Mouse (Mus musculus) C2C12 (cell line): ENCODE data around the gene Slc31a1. TPM values are rescaled to one million over a fixed set of nuclear protein-coding genes. Genes with fewer than 3 reads are reported as not detected.

Experiments used
- H3K27me3 ChIP-seq: one replicate; pipeline ENCODE4 v1.6.1; 2011; ENCODE audit not compliant: control insufficient read depth, insufficient read depth, insufficient read length
- H3K36me3 ChIP-seq: one replicate; pipeline ENCODE4 v1.6.1; 2011; ENCODE audit not compliant: control insufficient read depth, insufficient read depth
- H3K4me3 ChIP-seq: one replicate; pipeline ENCODE4 v1.5.1; 2011; ENCODE audit warnings: mild to moderate bottlenecking, control low read depth; ENCODE audit not compliant: poor library complexity, insufficient read depth, severe bottlenecking
- H3K79me2 ChIP-seq: one replicate; pipeline ENCODE4 v1.6.1; 2011; ENCODE audit not compliant: control insufficient read depth, insufficient read depth
- H3K79me3 ChIP-seq: one replicate; pipeline ENCODE4 v1.6.1; 2011; ENCODE audit warnings: low read depth, control low read depth
- H3ac ChIP-seq: one replicate; pipeline ENCODE3; 2011; ENCODE audit warnings: low read depth; ENCODE audit not compliant: control insufficient read depth, insufficient read length
- CEBPB ChIP-seq: IDR thresholded peaks from one replicate; pipeline ENCODE4 v1.6.1; 2011; ENCODE audit warnings: low read depth, mild to moderate bottlenecking, control low read depth, moderate library complexity
- CTCF ChIP-seq: IDR thresholded peaks from one replicate; pipeline ENCODE4 v1.5.1; 2011; ENCODE audit not compliant: control insufficient read depth, insufficient read depth, insufficient read length
- FOSL1 ChIP-seq: IDR thresholded peaks from one replicate; pipeline ENCODE4 v1.8.0; 2011; ENCODE audit warnings: mild to moderate bottlenecking, low read length; ENCODE audit not compliant: poor library complexity, insufficient read depth, severe bottlenecking
- MAX ChIP-seq: IDR thresholded peaks from one replicate; pipeline ENCODE4 v1.6.1; 2011; ENCODE audit warnings: mild to moderate bottlenecking, control low read depth
- MYOD1 ChIP-seq: IDR thresholded peaks from one replicate; pipeline ENCODE4 v1.6.1; 2011; ENCODE audit warnings: low read depth; ENCODE audit not compliant: control insufficient read depth, insufficient read length
- MYOG ChIP-seq: IDR thresholded peaks from one replicate; pipeline ENCODE4 v1.6.1; 2011; ENCODE audit not compliant: control insufficient read depth, insufficient read length; ENCODE audit errors: extremely low read depth
- USF1 ChIP-seq: IDR thresholded peaks from one replicate; pipeline ENCODE4 v1.6.1; 2011; ENCODE audit warnings: low read depth, mild to moderate bottlenecking, control low read depth, moderate library complexity
- polyA plus RNA-seq: library from polyadenylated mRNA; unstranded; fragments of >200 nt; fragmentation: generic; extraction: Trizol; gene quantifications from one replicate; pipeline ENCODE4 v1.2.1, GENCODE M21; 2012; ENCODE audit warnings: missing spikeins

Slc31a1 gene
- polyA plus RNA-seq, 1 experiment = 17.0 TPM

DNA sequence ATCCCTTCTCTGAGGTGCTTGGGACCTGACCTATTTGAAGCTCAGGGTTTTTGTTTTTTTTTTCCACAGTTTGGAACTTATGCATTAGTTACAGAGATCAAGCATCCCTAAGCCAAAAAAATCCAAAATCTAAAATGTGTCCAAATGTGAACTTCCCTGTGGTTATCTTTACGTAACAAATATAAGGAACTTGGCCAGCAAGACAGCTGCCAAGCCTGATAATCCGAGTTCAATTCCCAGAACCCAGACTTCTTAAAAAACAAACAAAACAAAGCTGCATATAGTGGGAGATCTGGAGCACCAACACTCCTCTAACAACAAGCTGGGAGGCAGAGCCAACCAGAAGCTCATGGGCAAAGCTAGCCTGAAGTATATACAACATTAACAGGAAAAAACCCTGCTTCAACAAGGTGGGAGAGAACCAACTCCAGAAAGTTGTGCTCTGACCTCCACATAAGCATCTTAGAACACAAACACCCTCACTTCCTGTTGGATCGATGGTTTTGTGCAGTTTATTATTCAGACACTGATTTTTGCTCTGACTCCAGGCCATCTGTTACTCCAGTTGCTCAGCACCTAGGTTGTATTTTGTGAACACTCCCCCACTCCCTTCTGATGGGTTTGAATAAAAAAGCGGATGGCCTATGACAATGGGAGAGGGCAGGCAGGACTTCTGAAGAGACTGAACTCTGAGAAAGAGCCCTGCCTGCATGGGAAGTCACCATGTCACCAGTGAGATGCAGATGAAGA, 37.3 kb downstream of the Slc31a1 start:
- TF ChIP-seq FOSL1 (no peak), CTCF (no peak), MAX (no peak), MYOG (no peak), CEBPB (no peak), MYOD1 (no peak), USF1 (no peak)
- Histone ChIP-seq H3K4me3 (no peak overlapping the region), H3K27me3 (no peaks in the 10 kb centered on the region), H3K79me2 (peaks cover 25% of the 10 kb centered on the region), H3ac (no peak overlapping the region), H3K36me3 (peaks cover 77% of the 10 kb centered on the region), H3K79me3 (peaks cover 14% of the 10 kb centered on the region)

GRCm38 (mm10) chr4:62398956-62399355, 38.4 kb downstream of the Slc31a1 start:
- H3K36me3 ChIP-seq = peaks cover 76% of the 10 kb centered on the region
- no peak overlapping the region for H3ac ChIP-seq

DNA sequence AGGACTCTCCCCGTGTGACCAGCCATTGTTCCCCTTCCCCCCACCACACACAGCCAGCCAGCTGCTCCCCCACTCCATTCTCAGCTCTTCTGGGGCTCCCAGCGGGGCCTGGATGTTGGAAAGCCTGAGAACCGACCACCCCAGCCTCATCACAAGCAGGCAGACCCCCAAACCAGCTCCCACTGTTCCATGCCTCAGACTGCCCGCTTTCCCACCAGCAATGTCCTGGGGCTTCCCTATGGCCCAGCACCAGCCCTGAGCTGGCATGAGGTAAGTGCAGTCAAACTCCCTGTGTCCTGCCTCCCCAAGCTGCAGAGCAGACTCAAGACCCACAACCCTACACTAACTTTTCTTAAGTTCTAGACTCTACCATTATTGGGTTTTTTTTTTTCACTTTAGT, 45.6 kb downstream of the Slc31a1 start:
- Histone ChIP-seq H3K4me3 (no peak overlapping the region), H3ac (no peak overlapping the region), H3K79me3 (peaks cover 49% of the 10 kb centered on the region), H3K79me2 (peaks cover 63% of the 10 kb centered on the region), H3K27me3 (no peaks in the 10 kb centered on the region), H3K36me3 (peaks cover 31% of the 10 kb centered on the region)
- TF ChIP-seq USF1 (no peak), CTCF (no peak), MAX (no peak), FOSL1 (no peak), MYOD1 (no peak), CEBPB (no peak), MYOG (no peak)

More at GRCm38 (mm10) chr4:62398956-62399355, 38.4 kb downstream of the Slc31a1 start:
- Histone ChIP-seq H3K79me3 (peaks cover 22% of the 10 kb centered on the region), H3K79me2 (peaks cover 37% of the 10 kb centered on the region), H3K27me3 (no peaks in the 10 kb centered on the region), H3K4me3 (no peak overlapping the region)
- TF ChIP-seq USF1 (no peak), FOSL1 (no peak), CEBPB (no peak), CTCF (no peak), MYOD1 (no peak)

DNA sequence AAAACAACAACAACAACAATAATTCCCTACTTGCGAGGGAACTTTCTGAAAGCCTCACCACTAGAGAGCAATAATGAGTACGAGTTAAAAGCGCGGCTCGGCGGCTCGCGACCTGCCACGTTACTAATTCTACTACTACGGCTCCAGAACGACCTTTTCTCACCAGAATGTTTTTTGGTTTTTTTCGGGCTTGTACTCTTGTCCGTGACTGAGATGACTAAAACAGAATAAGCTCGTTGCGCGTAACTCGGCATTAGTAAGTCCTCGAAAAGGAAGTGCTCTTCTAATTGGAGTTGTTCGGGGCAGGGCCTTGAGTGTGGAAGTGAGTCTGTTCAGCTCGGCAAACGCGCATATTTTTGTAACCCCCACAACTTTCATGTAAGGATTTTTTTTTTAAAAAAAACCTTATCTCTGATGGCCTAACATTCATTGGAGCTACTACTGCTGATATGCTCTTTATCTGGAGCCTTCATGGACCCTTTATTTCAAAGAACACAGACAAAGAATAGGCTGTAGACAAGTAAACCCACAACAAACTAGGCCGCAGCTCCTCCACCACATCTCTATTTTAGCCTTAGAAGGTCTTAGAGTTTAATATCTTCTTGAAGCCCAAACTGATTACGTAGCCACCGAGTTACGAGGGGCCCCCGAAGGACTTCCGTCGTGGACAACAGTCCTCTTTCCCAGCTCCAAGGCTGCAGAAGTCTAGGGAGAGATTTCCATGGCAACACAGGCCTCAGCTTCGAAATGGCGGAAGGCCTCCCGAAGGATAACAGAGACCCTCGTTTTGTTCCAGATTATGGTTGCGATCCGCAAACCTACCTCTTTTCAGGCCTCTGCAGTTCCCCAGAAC, 47.4 kb downstream of the Slc31a1 start:
- TF ChIP-seq FOSL1 (no peak), USF1 (no peak), MYOG (no peak), MAX (no peak), CTCF (no peak), MYOD1 (no peak), CEBPB (no peak)
- Histone ChIP-seq H3K79me2 (peaks cover 76% of the 10 kb centered on the region), H3K36me3 (peaks cover 28% of the 10 kb centered on the region)

DNA sequence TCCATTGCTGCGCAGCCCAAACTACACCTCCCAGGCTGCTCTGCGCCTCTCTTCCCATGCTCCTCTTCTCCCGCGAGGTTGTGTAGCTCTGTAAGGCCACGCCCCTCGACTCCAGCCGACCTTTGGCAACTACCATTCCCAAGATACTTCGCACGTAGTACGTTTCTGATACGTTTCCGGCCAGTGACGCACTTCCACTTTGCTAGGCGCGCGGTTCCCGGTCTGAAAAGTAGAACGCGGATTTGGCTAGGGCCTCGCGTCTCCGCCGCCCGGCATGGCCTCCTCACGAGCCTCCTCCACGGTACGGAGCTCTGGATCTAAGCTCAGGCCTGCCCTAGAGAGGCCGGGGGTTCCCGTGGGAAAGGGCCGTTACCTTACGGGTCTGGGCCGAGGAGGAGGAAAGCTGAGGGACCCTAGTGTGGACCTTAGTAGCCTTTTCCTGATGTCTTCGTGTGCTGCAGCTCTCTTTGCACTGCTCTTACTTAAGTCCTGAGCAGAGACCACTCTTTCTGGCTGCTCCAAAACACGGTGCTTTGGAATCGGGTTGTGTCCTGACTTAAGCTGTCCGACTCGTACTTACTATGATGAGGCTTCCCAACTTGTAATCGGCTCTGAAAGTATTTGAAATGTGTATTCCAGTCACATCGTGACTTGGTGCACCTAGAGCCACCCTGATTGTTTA, 48.2 kb downstream of the Slc31a1 start, which contains the start of the genes Cdc26 and Prpf4:
Gene Cdc26 (minus strand): TSS at position 42 of the 682 bp plus-strand sequence.
Gene Prpf4 (plus strand): TSS at position 197 of the 682 bp plus-strand sequence.
- Histone ChIP-seq H3K27me3 (no peaks in the 10 kb centered on the region), H3K79me2 (peaks cover 74% of the 10 kb centered on the region), H3K4me3 (peak within 1 kb of the TSS; percentile 56), H3ac (peak within 1 kb of the TSS; percentile 93), H3K36me3 (peaks cover 36% of the 10 kb centered on the region), H3K79me3 (peaks cover 61% of the 10 kb centered on the region)
- TF ChIP-seq MAX (peak; percentile 79), MYOD1 (no peak), FOSL1 (no peak)

More for the DNA sequence above, 47.4 kb downstream of the Slc31a1 start:
- H3ac ChIP-seq = peak overlapping the region; percentile 79
- peaks cover 65% of the 10 kb centered on the region for H3K79me3 ChIP-seq
- no peaks in the 10 kb centered on the region for H3K27me3 ChIP-seq
- H3K4me3 ChIP-seq = peak overlapping the region; percentile 56
